Mouse (Mus musculus) embryonic fibroblast, embryonic 13.5 days (primary cell): ENCODE results near the gene Pcca.

Experiments
- CTCF ChIP-seq: IDR thresholded peaks from 2 replicates; pipeline ENCODE4 v1.5.1; 2011; ENCODE audit warnings: mild to moderate bottlenecking, control low read depth, low read length, moderate library complexity, borderline replicate concordance; ENCODE audit not compliant: insufficient read depth
- POLR2A ChIP-seq: IDR thresholded peaks from 2 replicates; pipeline ENCODE4 v1.6.1; 2011; ENCODE audit warnings: low read depth, mild to moderate bottlenecking, control low read depth, low read length, moderate library complexity

DNA sequence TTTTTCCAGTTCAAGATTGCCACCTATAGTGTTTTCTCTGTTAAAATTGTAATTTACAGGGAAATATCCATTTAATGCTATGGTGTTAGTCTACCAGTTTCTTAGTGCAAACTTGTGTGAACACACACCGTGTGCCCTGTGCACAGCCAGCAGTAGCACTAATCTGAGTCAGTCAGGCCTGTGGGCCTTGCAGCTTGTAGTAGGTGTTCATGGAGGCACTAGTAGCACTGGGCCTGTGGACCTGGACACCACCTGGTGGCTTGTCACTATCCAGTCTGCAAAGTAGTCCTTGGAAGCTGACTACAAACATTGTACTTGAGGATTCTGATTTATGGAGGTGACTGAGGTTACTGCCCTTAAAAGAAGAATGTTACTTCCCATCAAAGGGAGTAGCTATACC, 300.6 kb downstream of the Pcca start:
- TF ChIP-seq CTCF (no peak), POLR2A (no peak)
